Mouse (Mus musculus) E14TG2a.4 (cell line): Measurements from ENCODE around the gene Rps6ka2.

Experiments
- H3K27me3 ChIP-seq: 2 replicates; pipeline ENCODE4 v1.6.1; 2014; ENCODE audit warnings: low read length, control low read depth; ENCODE audit not compliant: insufficient read depth
- H3K36me3 ChIP-seq: 2 replicates; pipeline ENCODE4 v1.6.1; 2014; ENCODE audit warnings: low read length, control low read depth; ENCODE audit not compliant: insufficient read depth
- H3K4me1 ChIP-seq: replicated peaks from 2 replicates; pipeline ENCODE4 v1.6.1; 2014; ENCODE audit warnings: low read depth, low read length, control low read depth
- H3K4me3 ChIP-seq: replicated peaks from 2 replicates; pipeline ENCODE4 v1.5.1; 2014; ENCODE audit warnings: mild to moderate bottlenecking, low read length
- H3K9me3 ChIP-seq: 2 replicates; pipeline ENCODE4 v1.6.1; 2014; ENCODE audit warnings: low read length, control low read depth
- CTCF ChIP-seq: conservative IDR thresholded peaks from 2 replicates; pipeline ENCODE4 v1.5.1; 2014; ENCODE audit warnings: low read length
- NANOG ChIP-seq: IDR thresholded peaks from 2 replicates; pipeline ENCODE4 v1.6.1; 2014; ENCODE audit warnings: borderline replicate concordance, low read length, mixed read lengths
- POU5F1 ChIP-seq: IDR thresholded peaks from 2 replicates; pipeline ENCODE4 v1.6.1; 2014; ENCODE audit warnings: low read length, borderline replicate concordance

Gene Rps6ka2

GRCm38 (mm10) chr17:7265705-7266368 is 95.9 kb downstream of the Rps6ka2 start:
- no peak overlapping the region for H3K4me3 ChIP-seq
- peaks cover 38% of the 10 kb centered on the region for H3K36me3 ChIP-seq
- no peaks in the 10 kb centered on the region for H3K27me3 ChIP-seq
- H3K4me1 ChIP-seq = peaks cover 27% of the 10 kb centered on the region
- H3K9me3 ChIP-seq = no peaks in the 10 kb centered on the region
- TF ChIP-seq POU5F1 (no peak), CTCF (no peak), NANOG (no peak)

GRCm38 (mm10) chr17:7267843-7268242 is 97.9 kb downstream of the Rps6ka2 start:
- no peak for TF ChIP-seq POU5F1
- no peak for TF ChIP-seq NANOG
- no peak for TF ChIP-seq CTCF
- H3K4me3 ChIP-seq = no peak overlapping the region

GRCm38 (mm10) chr17:7269151-7269806 is 99.4 kb downstream of the Rps6ka2 start:
- Histone ChIP-seq H3K9me3 (no peaks in the 10 kb centered on the region), H3K36me3 (peaks cover 43% of the 10 kb centered on the region), H3K27me3 (no peaks in the 10 kb centered on the region), H3K4me1 (peaks cover 9% of the 10 kb centered on the region), H3K4me3 (no peak overlapping the region)
- TF ChIP-seq NANOG (no peak), POU5F1 (no peak), CTCF (no peak)

More at GRCm38 (mm10) chr17:7267843-7268242, 97.9 kb downstream of the Rps6ka2 start:
- Histone ChIP-seq H3K4me1 (peaks cover 10% of the 10 kb centered on the region), H3K27me3 (no peaks in the 10 kb centered on the region), H3K36me3 (peaks cover 41% of the 10 kb centered on the region), H3K9me3 (no peaks in the 10 kb centered on the region)

- Histone ChIP-seq H3K9me3 (no peaks in the 10 kb centered on the region), H3K4me1 (peaks cover 7% of the 10 kb centered on the region), H3K27me3 (no peaks in the 10 kb centered on the region), H3K36me3 (peaks cover 45% of the 10 kb centered on the region), H3K4me3 (no peak overlapping the region)
- no peak for TF ChIP-seq CTCF
- TF ChIP-seq NANOG = no peak
- no peak for TF ChIP-seq POU5F1
Measured at GRCm38 (mm10) chr17:7270506-7270905, 100.6 kb downstream of the Rps6ka2 start.

GRCm38 (mm10) chr17:7271522-7272134 is 101.7 kb downstream of the Rps6ka2 start:
- Histone ChIP-seq H3K9me3 (no peaks in the 10 kb centered on the region), H3K27me3 (no peaks in the 10 kb centered on the region), H3K4me3 (no peak overlapping the region), H3K4me1 (peaks cover 7% of the 10 kb centered on the region), H3K36me3 (peaks cover 55% of the 10 kb centered on the region)
- TF ChIP-seq POU5F1 (no peak), CTCF (no peak), NANOG (no peak)

- no peaks in the 10 kb centered on the region for H3K27me3 ChIP-seq
- TF ChIP-seq NANOG (no peak), CTCF (no peak), POU5F1 (no peak)
- H3K9me3 ChIP-seq = no peaks in the 10 kb centered on the region
- peaks cover 69% of the 10 kb centered on the region for H3K36me3 ChIP-seq
- peaks cover 7% of the 10 kb centered on the region for H3K4me1 ChIP-seq
- H3K4me3 ChIP-seq = no peak overlapping the region
Measured at GRCm38 (mm10) chr17:7273054-7273453, 103.1 kb downstream of the Rps6ka2 start.

GRCm38 (mm10) chr17:7273785-7274184 is 103.9 kb downstream of the Rps6ka2 start:
- H3K27me3 ChIP-seq = no peaks in the 10 kb centered on the region
- peaks cover 76% of the 10 kb centered on the region for H3K36me3 ChIP-seq
- TF ChIP-seq POU5F1 = no peak
- no peak for TF ChIP-seq NANOG
- TF ChIP-seq CTCF = no peak
- H3K4me1 ChIP-seq = peaks cover 7% of the 10 kb centered on the region
- H3K4me3 ChIP-seq = no peak overlapping the region
- no peaks in the 10 kb centered on the region for H3K9me3 ChIP-seq

GRCm38 (mm10) chr17:7278702-7279242 is 108.9 kb downstream of the Rps6ka2 start:
- TF ChIP-seq POU5F1 = no peak
- TF ChIP-seq CTCF = no peak
- TF ChIP-seq NANOG = no peak
- Histone ChIP-seq H3K4me1 (no peaks in the 10 kb centered on the region), H3K27me3 (no peaks in the 10 kb centered on the region), H3K36me3 (peaks cover 99% of the 10 kb centered on the region), H3K4me3 (no peak overlapping the region), H3K9me3 (no peaks in the 10 kb centered on the region)
